Mouse (Mus musculus): ENCODE data around the gene Gm49510.

- TF ChIP-seq CTCF (IDR thresholded peaks at IDR 0.05; ENCODE audit: extremely low read depth, insufficient read depth, low read length) (no peak), POLR2A (IDR thresholded peaks at IDR 0.05; ENCODE audit: extremely low read depth, insufficient read depth, low read length) (no peak)
Measured at GRCm38 (mm10) chr15:78872021-78872608, 27.4 kb upstream of the Gm49510 start.

Measured in cortical plate, adult 2 months (tissue).